Mouse (Mus musculus): ENCODE results near the gene Wipi2.

The Wipi2 gene

DNA sequence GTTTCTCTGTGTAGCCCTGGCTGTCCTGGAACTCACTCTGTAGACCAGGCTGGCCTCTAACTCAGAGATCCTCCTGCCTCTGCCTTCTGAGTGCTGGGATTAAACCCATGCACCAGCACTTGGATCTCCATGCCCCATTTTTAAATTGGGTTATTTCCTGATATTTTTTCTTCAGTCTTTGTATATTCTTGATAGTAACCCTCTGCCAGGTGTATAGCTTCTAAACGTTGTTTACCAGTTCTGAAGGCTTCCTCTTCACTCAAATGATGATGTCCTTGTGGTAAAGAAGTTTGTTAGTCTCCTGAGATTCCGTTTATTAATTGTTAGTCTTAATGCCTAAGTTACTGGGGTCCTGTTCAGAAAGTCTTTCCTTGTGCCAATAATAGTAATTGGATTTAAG, at the start of gene Wipi2:
Wipi2 (plus strand) TSS at position 301 of the 400 bp plus-strand sequence.
- DNase-seq = no peak

DNA sequence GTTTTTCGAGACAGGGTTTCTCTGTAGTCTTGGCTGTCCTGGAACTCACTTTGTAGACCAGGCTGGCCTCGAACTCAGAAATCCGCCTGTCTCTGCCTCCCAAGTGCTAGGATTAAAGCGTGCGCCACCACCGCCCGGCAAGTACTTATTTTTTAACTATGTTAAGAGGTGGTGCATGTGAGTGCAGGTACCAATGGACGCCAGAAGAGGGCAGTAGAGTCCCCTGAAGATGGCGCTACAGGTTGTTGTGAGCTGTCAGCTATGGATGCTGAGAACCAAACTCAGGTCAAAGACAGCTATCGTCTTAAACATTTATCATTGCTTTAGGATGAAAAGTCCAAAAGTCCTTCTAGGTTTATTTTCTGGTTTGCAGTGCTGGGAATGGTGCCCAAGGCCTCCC, 49.3 kb upstream of the Wipi2 start:
- DNase-seq = no peak

- DNase-seq = peak; percentile 64
Measured at GRCm38 (mm10) chr5:142581517-142581916, 46.0 kb upstream of the Wipi2 start.

GRCm38 (mm10) chr5:142583616-142584126, 43.8 kb upstream of the Wipi2 start:
- peak; percentile 79 for DNase-seq

DNA sequence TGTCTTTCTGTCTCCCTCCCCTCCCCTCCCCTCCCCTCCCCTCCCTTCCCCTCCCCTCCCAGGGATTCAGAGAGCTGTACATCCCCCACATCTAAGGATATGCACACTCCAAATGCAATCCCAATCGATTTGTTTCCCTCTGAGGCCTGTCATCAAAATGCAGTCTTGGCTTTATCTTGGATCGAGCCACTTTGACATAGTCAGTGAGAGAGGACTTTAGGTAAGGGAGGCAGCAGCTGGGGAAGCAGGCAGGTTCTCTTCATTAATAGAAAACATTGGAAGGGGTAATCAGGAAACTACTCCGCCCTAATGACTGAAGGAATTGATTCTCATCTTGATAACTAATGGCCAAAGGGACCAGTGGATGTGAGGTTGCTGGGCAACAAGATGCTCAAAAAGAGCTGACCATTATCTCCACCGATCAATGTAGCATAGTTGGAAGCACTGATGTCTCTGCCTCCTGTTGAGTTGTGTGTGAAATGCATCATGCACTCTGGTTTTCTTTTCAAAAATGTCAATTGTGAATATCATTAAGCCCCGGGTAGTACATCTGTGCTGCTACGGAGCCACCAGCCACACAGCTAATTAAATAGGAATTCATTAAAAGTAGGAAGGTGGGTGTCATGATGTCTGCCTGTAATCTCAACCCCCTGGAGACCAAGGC, 36.4 kb upstream of the Wipi2 start:
- DNase-seq = peak; percentile 49

- DNase-seq = peak; percentile 84
Measured at GRCm38 (mm10) chr5:142595698-142596097, 31.8 kb upstream of the Wipi2 start.

GRCm38 (mm10) chr5:142596723-142597122, 30.8 kb upstream of the Wipi2 start:
- no peak for DNase-seq

DNA sequence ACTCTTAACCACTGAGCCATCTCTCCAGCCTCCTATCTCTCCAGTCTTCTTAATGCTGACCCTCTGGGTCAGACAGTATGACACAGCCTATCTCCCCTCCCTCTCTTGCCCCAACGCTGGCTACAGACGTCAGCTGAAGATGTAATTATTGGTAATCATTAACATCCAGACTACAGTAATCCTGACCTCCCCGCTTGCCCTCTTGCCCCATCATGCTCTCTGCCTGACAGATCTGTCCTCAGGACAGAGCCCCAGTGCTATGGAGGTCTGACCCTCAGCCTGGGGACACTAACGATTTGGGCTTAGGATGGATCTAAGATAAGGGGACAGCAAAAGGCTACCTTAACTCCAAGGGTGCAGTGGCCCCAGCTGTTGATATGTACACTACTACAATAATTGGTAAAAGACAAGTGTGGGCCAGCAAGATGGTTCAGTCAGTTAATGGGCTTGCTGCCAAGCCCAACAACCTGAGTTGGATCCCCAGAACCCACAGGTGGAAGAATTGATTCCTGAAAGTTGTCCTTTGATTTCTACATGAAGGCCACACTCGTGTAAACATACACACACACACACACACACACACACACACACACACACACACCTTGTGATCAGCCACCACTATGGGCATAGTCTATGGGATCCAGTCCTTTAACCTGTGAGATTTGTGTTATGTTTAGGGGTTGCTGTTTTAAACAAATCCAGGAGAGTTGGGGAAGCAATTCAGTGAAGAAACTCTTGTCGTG, 29.7 kb upstream of the Wipi2 start:
- DNase-seq = no peak

GRCm38 (mm10) chr5:142604379-142604778, 23.1 kb upstream of the Wipi2 start:
- no peak for DNase-seq

GRCm38 (mm10) chr5:142605288-142605687, 22.2 kb upstream of the Wipi2 start:
- no peak for DNase-seq

DNA sequence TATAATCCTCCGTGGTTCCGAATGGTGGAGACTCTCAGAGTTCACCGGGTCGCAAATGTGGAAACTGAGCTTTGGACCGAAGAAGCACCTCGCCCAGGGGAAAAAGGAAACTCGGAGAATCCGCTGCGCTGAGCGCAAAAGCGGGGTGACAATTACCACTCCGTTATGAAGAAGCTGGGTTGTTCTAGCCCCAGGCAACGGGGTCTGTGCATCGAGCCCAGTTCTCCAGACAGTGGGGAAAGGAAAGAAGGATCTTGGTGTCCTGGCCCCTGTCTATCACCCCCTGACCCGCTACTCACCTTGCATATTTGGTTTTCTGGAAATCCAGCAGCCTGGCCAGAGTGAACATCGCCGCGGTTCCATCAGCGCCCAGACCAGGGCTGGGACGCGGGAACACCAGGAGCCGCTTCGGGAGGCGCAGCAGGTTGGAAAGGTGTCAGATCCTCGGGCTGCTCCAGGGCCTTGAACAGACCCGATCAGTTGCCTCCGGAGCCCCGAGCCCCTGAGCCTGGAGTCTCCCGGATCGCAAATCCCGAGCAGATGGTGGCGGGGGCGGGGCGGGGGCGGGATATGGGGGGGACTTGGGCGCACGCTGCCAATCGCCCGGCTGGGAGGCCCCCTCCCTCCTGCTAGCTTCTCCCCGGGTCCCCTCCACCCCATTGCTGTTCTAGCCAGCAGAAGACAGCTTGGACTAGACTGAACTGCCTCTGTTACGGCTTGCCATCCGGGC, 19.1 kb upstream of the Wipi2 start, which contains the start of gene Mmd2:
Mmd2 (minus strand) TSS at position 542 of the 730 bp plus-strand sequence.
- peak; percentile 84 for DNase-seq

DNA sequence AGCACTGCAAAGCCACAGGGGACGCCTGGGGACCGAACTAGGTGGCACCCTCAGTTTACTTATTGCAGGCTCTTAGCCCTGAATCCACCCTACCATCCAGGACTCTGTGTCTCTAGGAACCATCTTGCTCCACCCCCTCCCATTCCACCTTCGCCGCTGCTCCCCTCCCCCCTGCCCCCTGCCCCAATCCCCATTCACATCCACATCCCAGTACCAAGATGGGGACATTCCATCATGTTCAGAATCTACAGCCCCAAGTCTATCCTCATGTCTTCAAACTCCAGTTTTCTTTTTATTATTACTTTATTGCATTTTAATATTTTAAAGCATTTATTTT, 18.5 kb upstream of the Wipi2 start:
- no peak for DNase-seq

DNA sequence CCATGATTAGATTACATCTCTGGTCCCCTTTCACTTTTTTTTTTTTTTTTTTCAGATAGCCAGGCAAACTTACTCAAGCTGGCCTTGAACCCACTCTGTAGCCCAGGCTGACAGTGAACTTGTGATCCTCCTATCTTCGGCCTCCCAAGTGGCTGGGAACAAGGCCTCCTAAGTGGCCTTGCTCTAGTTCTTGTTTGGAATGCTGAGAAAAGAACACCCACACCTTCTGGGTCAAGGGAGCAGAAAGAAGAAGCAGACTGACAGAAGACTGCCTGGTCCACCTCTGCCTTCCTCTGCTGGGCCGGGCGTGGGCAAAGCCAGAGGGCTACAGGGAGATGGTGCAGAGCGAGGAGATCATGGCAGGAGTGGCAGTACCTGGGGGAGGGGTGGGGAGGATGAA, 17.1 kb upstream of the Wipi2 start:
- DNase-seq = no peak

DNA sequence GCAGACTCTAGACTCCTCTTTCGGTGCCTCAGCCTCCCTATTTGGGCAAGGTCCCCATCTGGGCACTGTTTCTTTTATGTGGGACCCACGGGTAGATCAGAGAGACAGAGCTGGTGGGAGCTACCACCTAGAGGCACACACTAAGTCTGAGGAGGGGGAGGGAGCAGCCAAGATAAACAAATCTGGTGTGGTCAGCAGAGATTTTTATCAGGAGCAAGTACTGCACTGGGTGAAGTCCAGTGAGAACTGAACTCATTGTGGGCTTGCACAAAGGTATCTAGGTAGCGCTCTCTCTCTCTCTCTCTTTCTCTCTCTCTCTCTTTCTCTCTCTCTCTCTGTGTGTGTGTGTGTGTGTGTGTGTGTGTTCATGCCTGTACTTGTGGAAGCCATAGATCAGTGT, 13.0 kb upstream of the Wipi2 start:
- DNase-seq = no peak

DNA sequence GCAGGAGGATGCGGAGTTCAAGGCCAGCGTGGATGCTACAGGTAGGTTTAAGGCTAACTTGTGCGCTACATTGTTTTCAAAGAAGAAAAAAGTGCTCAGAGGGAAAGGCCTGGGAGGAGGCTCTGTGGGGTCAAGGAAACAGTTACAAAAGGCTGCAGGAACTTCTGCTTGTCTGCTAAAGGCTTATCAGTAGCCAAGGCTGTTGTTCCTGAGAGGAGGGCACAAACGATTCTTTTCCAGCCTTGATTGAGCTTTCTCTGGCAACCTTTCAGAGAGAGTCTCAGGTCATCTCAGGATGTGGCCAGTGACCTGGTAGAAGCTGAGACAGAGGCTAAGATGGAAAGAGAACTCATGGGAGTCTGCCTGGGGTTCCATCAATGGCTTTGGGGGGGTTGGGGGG, 11.9 kb upstream of the Wipi2 start:
- DNase-seq = no peak

- DNase-seq = no peak
Measured at GRCm38 (mm10) chr5:142616326-142616725, 11.2 kb upstream of the Wipi2 start.

- DNase-seq = peak; percentile 42
Measured at GRCm38 (mm10) chr5:142619866-142620265, 7.6 kb upstream of the Wipi2 start.

DNA sequence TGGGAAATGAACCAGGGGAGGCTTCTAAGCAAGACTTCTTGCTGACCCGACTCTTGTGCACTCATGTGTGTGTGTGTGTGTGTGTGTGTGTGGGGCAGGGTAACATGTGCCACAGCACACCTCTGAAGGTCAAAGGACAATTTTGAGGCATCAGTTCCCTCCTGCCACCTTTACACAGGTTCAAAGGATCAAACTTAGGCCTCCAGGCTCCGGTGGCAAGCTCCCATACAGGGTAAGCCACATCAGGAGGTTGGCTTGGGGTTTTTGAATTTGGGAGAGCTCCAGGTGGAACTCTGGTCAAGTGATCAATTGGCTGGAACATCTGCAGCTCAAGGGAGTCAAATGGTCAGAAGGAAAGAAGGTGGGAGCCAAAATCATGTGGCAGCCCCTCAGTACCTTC, 6.1 kb upstream of the Wipi2 start:
- DNase-seq = no peak

DNA sequence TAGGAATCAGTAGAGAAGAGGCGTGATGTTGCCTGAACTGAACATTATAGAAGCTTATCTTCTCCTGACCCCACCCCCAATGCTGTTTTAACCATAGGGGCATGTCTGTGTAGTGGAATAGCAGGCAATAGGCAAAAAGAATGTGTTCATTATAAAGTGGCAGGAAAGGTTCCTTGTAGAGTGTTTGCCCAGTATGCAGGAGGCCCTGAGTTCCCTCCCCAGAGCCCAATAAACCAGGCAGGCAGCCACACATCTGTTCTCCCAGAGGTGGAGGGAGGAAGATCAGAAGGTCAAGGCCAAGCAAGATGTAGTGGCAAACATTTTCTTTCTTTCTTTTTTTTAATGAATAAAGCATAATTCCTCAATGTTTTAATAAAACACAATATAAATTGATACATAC, 5.4 kb upstream of the Wipi2 start:
- no peak for DNase-seq

DNA sequence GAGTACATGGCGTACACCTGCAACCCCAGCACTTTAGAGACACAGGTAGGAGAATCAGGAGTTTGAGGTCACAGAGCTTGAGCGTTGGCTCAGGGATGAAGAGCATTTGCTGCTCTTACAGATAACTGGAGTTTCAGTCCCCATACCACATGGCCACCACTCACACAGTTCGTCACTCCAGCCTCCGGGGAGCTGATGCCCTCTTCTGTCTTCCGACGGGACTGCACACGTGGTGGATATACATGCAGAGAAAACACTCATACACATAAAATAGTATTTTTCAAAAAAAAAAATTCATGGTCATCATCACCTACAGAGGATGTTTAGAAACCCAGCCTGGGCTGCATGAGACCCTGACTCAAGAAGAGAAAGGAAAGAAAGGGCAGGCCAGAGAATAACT, 4.4 kb upstream of the Wipi2 start:
- no peak for DNase-seq

DNA sequence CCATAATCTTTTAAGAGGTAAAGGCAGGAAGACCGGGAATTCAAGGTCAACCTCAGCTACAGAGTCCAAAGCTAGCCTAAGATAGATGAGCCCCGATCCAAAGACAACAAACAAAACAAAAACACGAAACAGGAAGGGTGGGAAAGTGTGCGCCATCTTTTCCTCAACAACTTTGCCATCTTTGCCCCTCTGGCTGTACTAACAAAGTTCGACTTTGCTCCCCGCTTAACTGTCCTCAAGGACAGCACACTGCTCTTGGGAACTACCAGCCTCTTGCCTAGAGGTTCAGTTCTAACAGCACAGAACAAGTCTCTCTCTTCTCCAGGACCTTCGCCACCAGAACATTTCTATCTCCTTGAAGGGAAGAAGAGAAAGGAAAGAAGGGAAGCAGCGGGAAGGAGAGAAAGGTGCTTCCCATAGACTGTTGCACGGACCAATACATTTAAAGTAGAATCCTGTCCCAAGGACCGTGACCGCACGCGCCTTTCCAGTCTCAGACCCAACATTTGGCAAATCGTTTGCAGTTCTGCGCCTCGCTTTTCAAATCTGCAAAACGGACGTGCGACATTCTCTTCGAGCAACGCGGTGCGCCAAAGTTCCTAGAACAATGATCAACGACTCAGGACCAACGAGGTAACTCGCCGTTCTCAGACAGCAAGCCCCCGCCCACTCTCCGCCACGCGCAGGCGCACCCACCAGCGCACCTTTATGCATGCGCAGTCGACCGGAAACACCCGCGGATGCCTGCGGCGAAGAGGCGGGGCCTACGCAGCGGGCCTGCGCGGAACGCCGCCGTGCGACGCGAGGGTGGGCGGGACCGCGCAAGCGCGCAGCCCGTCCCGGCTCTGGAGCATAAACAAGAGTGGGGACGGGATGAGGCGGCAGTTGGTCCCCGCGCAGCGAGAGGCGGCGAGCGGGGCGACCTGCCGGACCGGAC, 1.5 kb downstream of the Wipi2 start:
- DNase-seq = peak; percentile 97

DNA sequence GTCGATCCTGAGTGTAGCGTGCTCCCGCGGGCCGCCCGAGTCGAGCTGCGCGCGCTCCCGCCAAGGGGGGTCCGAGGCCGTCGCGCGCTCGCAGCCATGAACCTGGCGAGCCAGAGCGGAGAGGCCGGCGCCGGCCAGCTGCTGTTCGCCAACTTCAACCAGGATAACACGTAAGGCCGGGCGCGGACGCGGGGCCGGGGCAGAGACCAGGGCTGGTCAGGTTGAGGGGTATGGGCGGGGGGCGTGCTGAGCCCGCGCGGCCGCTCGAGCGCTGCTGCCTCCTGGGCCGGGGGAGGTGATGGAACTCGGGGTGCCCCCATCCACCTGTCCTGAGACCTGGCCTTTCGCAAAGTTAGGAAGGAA, 2.1 kb downstream of the Wipi2 start:
- no peak for DNase-seq

DNA sequence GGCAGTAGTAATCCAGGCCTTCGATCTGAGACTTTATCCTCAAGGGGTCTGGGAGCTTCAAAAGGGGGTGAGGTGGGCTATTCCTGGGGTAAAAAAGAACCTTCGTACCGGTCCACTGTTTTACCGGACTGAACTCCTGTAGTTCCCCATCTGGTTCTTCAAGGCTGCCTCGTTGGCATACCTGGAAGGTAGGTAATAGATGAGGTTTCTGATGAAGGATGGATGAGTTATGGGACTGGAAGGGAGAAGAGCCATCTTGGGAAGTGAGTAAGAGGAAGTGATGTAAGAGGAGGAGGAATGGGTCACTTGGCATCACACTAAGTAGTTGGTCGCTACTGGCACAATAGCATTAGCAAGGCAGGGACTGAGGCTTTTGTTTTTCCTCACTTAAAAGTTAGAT, 2.7 kb downstream of the Wipi2 start:
- DNase-seq = no peak

Data from layer of hippocampus, adult 9-11 months (tissue).